Mouse (Mus musculus): ENCODE data around the gene Wdr5b. TPM values are rescaled to one million over a fixed set of nuclear protein-coding genes. Genes with fewer than 3 reads are reported as not detected.
A peak's percentile ranks its signal among the peaks of the same experiment; 100 is the strongest.

Wdr5b gene
- polyA plus RNA-seq, 1 experiment from 2014 or later: 11.6 TPM

- Histone ChIP-seq H3K9me3 (no peaks in the 10 kb centered on the region), H3K36me3 (0 out of 2 replicates have a peak, but pooled peaks cover 8% of the 10 kb centered on the region), H3K4me1 (replicated peaks) (peaks cover 33% of the 10 kb centered on the region), H3K9ac (replicated peaks) (peak overlapping the region; percentile 86), H3K4me2 (peak overlapping the region; percentile 54), H3K27ac (peak overlapping the region; percentile 99), H3K27me3 (no peaks in the 10 kb centered on the region), H3K4me3 (replicated peaks) (peak overlapping the region; percentile 76)
- WGBS: under 1% methylated on average over 16 of the region's 16 CpGs
- ATAC-seq (ENCODE audit: insufficient number of reproducible peaks, insufficient read depth, low FRiP score, low TSS enrichment, low read depth): no peak
Measured at GRCm38 (mm10) chr16:36071071-36071449, 30.1 kb downstream of the Wdr5b start.

GRCm38 (mm10) chr16:36071450-36072379 is 30.7 kb downstream of the Wdr5b start, which contains the start of the genes Fam162a and Ccdc58:
Gene Fam162a, minus strand, starts transcription at chr16:36071594.
Gene Ccdc58, plus strand, starts transcription at chr16:36071685.
- H3K9ac ChIP-seq (replicated peaks): peak within 1 kb of the TSS; percentile 86
- no peaks in the 10 kb centered on the region for H3K27me3 ChIP-seq
- H3K27ac ChIP-seq: peak within 1 kb of the TSS; percentile 99
- H3K4me1 ChIP-seq (replicated peaks): peaks cover 33% of the 10 kb centered on the region
- peak; percentile 97 for ATAC-seq (ENCODE audit: insufficient number of reproducible peaks, insufficient read depth, low FRiP score, low TSS enrichment, low read depth)
- under 1% methylated on average over 81 of the region's 81 CpGs for WGBS
- H3K36me3 ChIP-seq: 0 out of 2 replicates have a peak, but pooled peaks cover 6% of the 10 kb centered on the region
- H3K4me3 ChIP-seq (replicated peaks): peak within 1 kb of the TSS; percentile 76
- peak within 1 kb of the TSS; percentile 54 for H3K4me2 ChIP-seq
- H3K9me3 ChIP-seq: no peaks in the 10 kb centered on the region

GRCm38 (mm10) chr16:36072410-36073011 is 31.5 kb downstream of the Wdr5b start:
- Histone ChIP-seq H3K9me3 (no peaks in the 10 kb centered on the region), H3K9ac (replicated peaks) (peak overlapping the region; percentile 86), H3K27me3 (no peaks in the 10 kb centered on the region), H3K4me1 (replicated peaks) (peaks cover 27% of the 10 kb centered on the region), H3K4me3 (replicated peaks) (peak overlapping the region; percentile 76), H3K36me3 (no peaks in the 10 kb centered on the region), H3K27ac (peak overlapping the region; percentile 99), H3K4me2 (peak overlapping the region; percentile 54)
- no peak for ATAC-seq (ENCODE audit: insufficient number of reproducible peaks, insufficient read depth, low FRiP score, low TSS enrichment, low read depth)
- WGBS: 31% methylated on average over 8 of the region's 8 CpGs

- Histone ChIP-seq H3K9me3 (no peaks in the 10 kb centered on the region), H3K4me2 (no peak overlapping the region), H3K36me3 (no peaks in the 10 kb centered on the region), H3K4me1 (replicated peaks) (peaks cover 7% of the 10 kb centered on the region), H3K27me3 (no peaks in the 10 kb centered on the region), H3K27ac (no peak overlapping the region), H3K9ac (replicated peaks) (no peak overlapping the region), H3K4me3 (replicated peaks) (no peak overlapping the region)
- WGBS: 90% methylated on average over 3 of the region's 3 CpGs
- ATAC-seq (ENCODE audit: insufficient number of reproducible peaks, insufficient read depth, low FRiP score, low TSS enrichment, low read depth): no peak
Measured at GRCm38 (mm10) chr16:36074772-36075171, 33.8 kb downstream of the Wdr5b start.

DNA sequence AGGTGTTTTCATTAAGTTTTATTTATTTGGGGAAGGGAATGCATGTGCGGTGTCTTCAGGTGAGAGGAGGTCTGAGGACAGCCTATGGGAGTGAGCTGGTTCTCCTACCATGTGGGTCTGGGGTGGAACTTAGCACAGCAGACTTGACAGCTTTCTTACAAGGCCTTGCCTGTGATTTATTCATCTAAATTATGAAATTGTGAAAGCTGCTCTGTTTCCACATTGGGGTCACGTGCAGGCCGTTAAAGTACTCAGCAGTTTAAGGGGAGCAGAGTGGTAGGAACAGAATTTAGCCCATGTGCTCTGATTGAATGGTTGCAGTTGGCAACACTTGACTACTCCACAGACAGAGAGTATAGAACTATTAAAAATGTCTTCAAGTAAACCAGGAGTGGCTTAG is 38.9 kb downstream of the Wdr5b start:
- Histone ChIP-seq H3K9me3 (no peaks in the 10 kb centered on the region), H3K27me3 (no peaks in the 10 kb centered on the region), H3K9ac (replicated peaks) (no peak overlapping the region), H3K4me2 (no peak overlapping the region), H3K27ac (no peak overlapping the region), H3K4me1 (replicated peaks) (no peaks in the 10 kb centered on the region), H3K4me3 (replicated peaks) (no peak overlapping the region), H3K36me3 (peaks cover 26% of the 10 kb centered on the region)
- ATAC-seq (ENCODE audit: insufficient number of reproducible peaks, insufficient read depth, low FRiP score, low TSS enrichment, low read depth): no peak
- 91% methylated on average over 3 of the region's 3 CpGs for WGBS

DNA sequence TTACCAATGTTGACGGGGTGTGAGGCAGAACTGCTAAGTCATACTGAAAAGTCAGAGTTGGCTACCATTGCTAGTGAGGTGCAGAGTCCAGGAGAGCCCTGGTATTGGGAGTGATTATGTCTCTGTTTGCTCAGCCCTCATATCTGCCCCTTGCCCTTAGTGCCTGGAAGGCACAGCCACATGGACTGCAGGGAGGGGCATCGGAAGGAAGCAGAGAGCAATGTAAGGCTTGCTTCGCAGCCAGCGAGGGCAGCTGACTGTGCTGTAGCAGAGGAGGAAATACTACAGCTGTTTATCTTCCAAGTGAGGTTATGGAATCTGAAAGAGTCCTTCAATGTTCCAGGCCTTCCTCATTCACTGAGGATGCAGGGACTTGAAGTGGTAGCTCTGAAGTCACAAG is 46.9 kb downstream of the Wdr5b start:
- Histone ChIP-seq H3K4me1 (replicated peaks) (no peaks in the 10 kb centered on the region), H3K27me3 (no peaks in the 10 kb centered on the region), H3K9ac (replicated peaks) (no peak overlapping the region), H3K4me3 (replicated peaks) (no peak overlapping the region), H3K36me3 (peaks cover 85% of the 10 kb centered on the region), H3K9me3 (no peaks in the 10 kb centered on the region), H3K27ac (no peak overlapping the region), H3K4me2 (no peak overlapping the region)
- WGBS: 91% methylated on average over 4 of the region's 4 CpGs
- ATAC-seq (ENCODE audit: insufficient number of reproducible peaks, insufficient read depth, low FRiP score, low TSS enrichment, low read depth): no peak

DNA sequence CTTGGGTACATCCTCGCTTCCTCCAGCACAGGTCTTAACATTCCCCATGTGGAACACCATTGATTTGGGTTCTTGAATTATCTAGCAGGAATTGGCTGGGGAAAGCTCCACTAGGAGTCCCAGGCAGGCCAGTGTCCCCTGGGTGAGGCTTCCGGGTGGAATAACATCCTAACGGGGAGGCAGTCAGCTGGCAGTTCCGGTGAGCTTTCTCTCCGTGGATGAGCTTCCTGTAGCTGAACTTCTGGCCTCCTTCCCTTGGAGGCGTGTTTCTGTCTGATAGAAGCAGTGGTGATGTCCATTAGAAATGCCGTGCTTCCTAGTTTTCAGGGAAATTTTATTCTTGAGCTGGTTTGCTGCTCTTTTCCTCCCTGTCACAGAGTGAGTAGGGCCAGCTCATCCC is 48.1 kb downstream of the Wdr5b start:
- H3K4me3 ChIP-seq (replicated peaks): no peak overlapping the region
- 81% methylated on average over 7 of the region's 7 CpGs for WGBS
- no peak overlapping the region for H3K4me2 ChIP-seq
- no peak for ATAC-seq (ENCODE audit: insufficient number of reproducible peaks, insufficient read depth, low FRiP score, low TSS enrichment, low read depth)
- no peaks in the 10 kb centered on the region for H3K4me1 ChIP-seq (replicated peaks)
- no peaks in the 10 kb centered on the region for H3K27me3 ChIP-seq
- no peak overlapping the region for H3K27ac ChIP-seq
- H3K9me3 ChIP-seq: no peaks in the 10 kb centered on the region
- no peak overlapping the region for H3K9ac ChIP-seq (replicated peaks)
- H3K36me3 ChIP-seq: peaks cover 74% of the 10 kb centered on the region

- no peak for ATAC-seq (ENCODE audit: insufficient number of reproducible peaks, insufficient read depth, low FRiP score, low TSS enrichment, low read depth)
- Histone ChIP-seq H3K27ac (no peak overlapping the region), H3K36me3 (peaks cover 65% of the 10 kb centered on the region), H3K9me3 (no peaks in the 10 kb centered on the region), H3K4me3 (replicated peaks) (no peak overlapping the region), H3K4me1 (replicated peaks) (no peaks in the 10 kb centered on the region), H3K27me3 (no peaks in the 10 kb centered on the region), H3K4me2 (no peak overlapping the region), H3K9ac (replicated peaks) (no peak overlapping the region)
- 67% methylated on average over 8 of the region's 8 CpGs for WGBS
Measured at GRCm38 (mm10) chr16:36089850-36090616, 49.0 kb downstream of the Wdr5b start.

DNA sequence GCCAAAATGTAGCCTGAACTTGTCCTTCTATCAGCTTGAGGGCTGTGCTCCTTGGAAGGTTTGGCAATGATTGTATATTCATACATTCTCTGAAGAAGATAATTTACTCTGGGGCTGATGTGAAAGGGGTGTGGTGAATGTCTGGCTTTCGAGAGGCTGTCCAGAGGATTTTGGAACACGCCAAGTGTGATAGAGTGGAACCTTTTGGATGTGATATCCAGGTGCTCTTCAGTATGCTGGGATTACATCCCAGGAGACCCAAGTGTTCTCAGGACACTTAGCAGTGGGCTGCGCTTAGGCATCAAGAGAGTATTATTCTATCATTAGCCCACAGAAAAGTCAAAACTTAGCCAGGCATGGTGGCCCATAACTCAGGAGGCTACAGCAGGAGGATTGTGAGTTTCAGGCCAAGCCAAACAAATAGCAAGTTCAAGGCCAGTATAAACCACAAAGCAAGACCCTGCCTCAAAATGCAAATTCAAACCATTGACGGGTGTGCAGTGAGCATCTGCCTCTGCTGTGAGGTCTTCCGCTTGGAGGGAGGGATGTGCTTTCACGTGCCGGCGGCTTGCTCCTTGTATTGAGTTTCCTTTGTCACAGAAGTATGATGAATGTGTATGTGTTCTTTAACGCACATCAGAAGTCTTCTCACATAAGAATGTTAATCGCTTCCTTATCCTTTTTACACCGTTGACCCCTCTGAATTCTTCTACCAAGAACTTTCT is 50.0 kb downstream of the Wdr5b start:
- H3K4me3 ChIP-seq (replicated peaks): no peak overlapping the region
- H3K27ac ChIP-seq: no peak overlapping the region
- no peak overlapping the region for H3K9ac ChIP-seq (replicated peaks)
- H3K4me2 ChIP-seq: no peak overlapping the region
- H3K27me3 ChIP-seq: no peaks in the 10 kb centered on the region
- 86% methylated on average over 11 of the region's 11 CpGs for WGBS
- peaks cover 56% of the 10 kb centered on the region for H3K36me3 ChIP-seq
- no peak for ATAC-seq (ENCODE audit: insufficient number of reproducible peaks, insufficient read depth, low FRiP score, low TSS enrichment, low read depth)
- H3K4me1 ChIP-seq (replicated peaks): no peaks in the 10 kb centered on the region
- no peaks in the 10 kb centered on the region for H3K9me3 ChIP-seq
